Mouse (Mus musculus) yolk sac, embryonic 10.5 days (tissue): ENCODE results near the gene Olfr485.
"Not testable (repeated sequence)": the region's sequence is repeated elsewhere in the genome, so short reads cannot be mapped to it uniquely, and the experiment has no call there.

Experiments used
- DNase-seq: peaks from one replicate; pipeline ENCODE4 v3.0.0-alpha.2; 2017; ENCODE audit warnings: low spot score

Gene Olfr485

GRCm38 (mm10) chr7:108159771-108160170 is at the start of gene Olfr485:
Olfr485 (minus strand) TSS chr7:108159871.
- DNase-seq: no peak

GRCm38 (mm10) chr7:108196938-108197337 is 37.3 kb upstream of the Olfr485 start:
- DNase-seq: no peak

- DNase-seq: not testable (repeated sequence)
These were observed 36.7 kb upstream of the Olfr485 start for GRCm38 (mm10) chr7:108196337-108196736.

GRCm38 (mm10) chr7:108192714-108193113 is 33.0 kb upstream of the Olfr485 start:
- not testable (repeated sequence) for DNase-seq

GRCm38 (mm10) chr7:108191196-108191595 is 31.5 kb upstream of the Olfr485 start:
- not testable (repeated sequence) for DNase-seq

- not testable (repeated sequence) for DNase-seq
These were observed 25.6 kb upstream of the Olfr485 start for GRCm38 (mm10) chr7:108185237-108185636.

- DNase-seq: not testable (repeated sequence)
These were observed 24.7 kb upstream of the Olfr485 start for GRCm38 (mm10) chr7:108184401-108184800.

- DNase-seq: not testable (repeated sequence)
These were observed 13.0 kb upstream of the Olfr485 start, which contains the start of gene Olfr486 for GRCm38 (mm10) chr7:108172642-108173041. Olfr486 (minus strand) TSS chr7:108172742.

- no peak for DNase-seq
These were observed 32.3 kb downstream of the Olfr485 start, which contains the start of gene Olfr484 for GRCm38 (mm10) chr7:108127349-108127748. Olfr484 (minus strand) TSS chr7:108127449.

- no peak for DNase-seq
These were observed 38.3 kb downstream of the Olfr485 start for GRCm38 (mm10) chr7:108121416-108121815.

GRCm38 (mm10) chr7:108120681-108121080 is 39.0 kb downstream of the Olfr485 start:
- no peak for DNase-seq
